Mouse (Mus musculus) heart, embryonic 12.5 days (tissue): ENCODE data around the gene Smarcd3. TPM values are rescaled to one million over a fixed set of nuclear protein-coding genes. Genes with fewer than 3 reads are reported as not detected.

Experiments
- ATAC-seq: fragments of 200-750 bp; cut with Nextera tagmentation; 2 replicates; pipeline ENCODE4 v1.8.0; 2017; ENCODE audit warnings: moderate TSS enrichment, moderate library complexity; ENCODE audit not compliant: insufficient number of reproducible peaks, low FRiP score
- H3K27ac ChIP-seq: fragments of 300-500 bp; sonication (generic); 2 replicates; pipeline ENCODE4 v1.5.1; 2016; ENCODE audit warnings: mild to moderate bottlenecking, moderate library complexity; ENCODE audit not compliant: poor library complexity, severe bottlenecking
- H3K27me3 ChIP-seq: fragments of 300-500 bp; sonication (generic); replicated peaks from 2 replicates; pipeline ENCODE4 v1.6.1; 2016; ENCODE audit warnings: mild to moderate bottlenecking, moderate library complexity
- H3K36me3 ChIP-seq: fragments of 300-500 bp; sonication (generic); 2 replicates; pipeline ENCODE4 v1.6.1; 2016; ENCODE audit warnings: mild to moderate bottlenecking, moderate library complexity
- H3K4me1 ChIP-seq: fragments of 300-500 bp; sonication (generic); replicated peaks from 2 replicates; pipeline ENCODE4 v1.6.1; 2016; ENCODE audit warnings: mild to moderate bottlenecking
- H3K4me2 ChIP-seq: fragments of 300-500 bp; sonication (generic); 2 replicates; pipeline ENCODE4 v1.6.1; 2016; ENCODE audit warnings: mild to moderate bottlenecking, moderate library complexity
- H3K4me3 ChIP-seq: fragments of 300-500 bp; sonication (generic); 2 replicates; pipeline ENCODE4 v1.5.1; 2016; ENCODE audit warnings: mild to moderate bottlenecking
- H3K9ac ChIP-seq: fragments of 300-500 bp; sonication (generic); 2 replicates; pipeline ENCODE4 v1.6.1; 2016; ENCODE audit warnings: mild to moderate bottlenecking, moderate library complexity
- H3K9me3 ChIP-seq: fragments of 300-500 bp; sonication (generic); replicated peaks from 2 replicates; pipeline ENCODE4 v1.6.1; 2016; ENCODE audit warnings: mild to moderate bottlenecking, moderate library complexity
- WGBS: fragments of 180-500 bp; shearing (Covaris S2); methylation state at CpG from one replicate; pipeline ENCODE4 v1.1.7; 2016; 5-methylcytosine and 5-hydroxymethylcytosine counted together
- polyA plus RNA-seq: library from polyadenylated mRNA; unstranded; fragments of >200 nt; fragmentation: Nextera tagmentation; extraction: Ambion mirVana; gene quantifications from 2 replicates; pipeline ENCODE4 v1.2.1, GENCODE M21; 2016

Smarcd3 gene
- polyA plus RNA-seq = 86.4 and 90.3 TPM in 2 replicates

- H3K27ac ChIP-seq = no peak within 1 kb of the TSS
- H3K4me3 ChIP-seq = peak within 1 kb of the TSS; percentile 60
- H3K4me2 ChIP-seq = peak within 1 kb of the TSS; percentile 93
- H3K9ac ChIP-seq = peak within 1 kb of the TSS; percentile 76
- no peaks in the 10 kb centered on the region for H3K36me3 ChIP-seq
- no peaks in the 10 kb centered on the region for H3K9me3 ChIP-seq
- H3K4me1 ChIP-seq = peaks cover 11% of the 10 kb centered on the region; the same call in 1 of the 2 replicates
- WGBS = 3% methylated on average over 37 of the region's 37 CpGs
- H3K27me3 ChIP-seq = peaks cover 46% of the 10 kb centered on the region
- ATAC-seq = no peak
Observed at GRCm38 (mm10) chr5:24623986-24624821, at the start of gene Smarcd3. TSS of gene Smarcd3 (minus strand) at chr5:24624411.

GRCm38 (mm10) chr5:24661457-24661856 is 37.2 kb upstream of the Smarcd3 start:
- Histone ChIP-seq H3K9me3 (no peaks in the 10 kb centered on the region), H3K9ac (no peak overlapping the region), H3K4me1 (no peaks in the 10 kb centered on the region), H3K27me3 (no peaks in the 10 kb centered on the region), H3K4me2 (no peak overlapping the region), H3K4me3 (no peak overlapping the region), H3K36me3 (no peaks in the 10 kb centered on the region), H3K27ac (no peak overlapping the region)
- no peak for ATAC-seq
- 75% methylated on average over 6 of the region's 6 CpGs for WGBS

- no peaks in the 10 kb centered on the region for H3K27me3 ChIP-seq
- 70% methylated on average over 3 of the region's 4 CpGs for WGBS
- ATAC-seq = no peak
Observed at GRCm38 (mm10) chr5:24659708-24660423, 35.7 kb upstream of the Smarcd3 start.

GRCm38 (mm10) chr5:24657113-24657512 is 32.9 kb upstream of the Smarcd3 start:
- no peaks in the 10 kb centered on the region for H3K9me3 ChIP-seq
- H3K9ac ChIP-seq = no peak overlapping the region
- ATAC-seq = no peak
- H3K4me2 ChIP-seq = no peak overlapping the region
- H3K36me3 ChIP-seq = no peaks in the 10 kb centered on the region
- H3K4me1 ChIP-seq = no peaks in the 10 kb centered on the region
- 44% methylated on average over 2 of the region's 2 CpGs for WGBS
- peaks cover 8% of the 10 kb centered on the region for H3K27me3 ChIP-seq
- no peak overlapping the region for H3K4me3 ChIP-seq
- H3K27ac ChIP-seq = no peak overlapping the region

More at GRCm38 (mm10) chr5:24659708-24660423, 35.7 kb upstream of the Smarcd3 start:
- H3K27ac ChIP-seq = no peak overlapping the region
- H3K4me2 ChIP-seq = no peak overlapping the region
- H3K9ac ChIP-seq = no peak overlapping the region
- H3K4me1 ChIP-seq = no peaks in the 10 kb centered on the region
- H3K36me3 ChIP-seq = no peaks in the 10 kb centered on the region
- H3K4me3 ChIP-seq = no peak overlapping the region
- no peaks in the 10 kb centered on the region for H3K9me3 ChIP-seq

GRCm38 (mm10) chr5:24654491-24654890 is 30.3 kb upstream of the Smarcd3 start:
- Histone ChIP-seq H3K9me3 (no peaks in the 10 kb centered on the region), H3K4me3 (no peak overlapping the region), H3K4me2 (no peak overlapping the region), H3K36me3 (no peaks in the 10 kb centered on the region), H3K27me3 (peaks cover 15% of the 10 kb centered on the region), H3K27ac (no peak overlapping the region), H3K4me1 (no peaks in the 10 kb centered on the region), H3K9ac (no peak overlapping the region)
- 76% methylated on average over 6 of the region's 6 CpGs for WGBS
- no peak for ATAC-seq

GRCm38 (mm10) chr5:24652780-24653179 is 28.6 kb upstream of the Smarcd3 start:
- no peaks in the 10 kb centered on the region for H3K36me3 ChIP-seq
- no peaks in the 10 kb centered on the region for H3K9me3 ChIP-seq
- no peak overlapping the region for H3K4me3 ChIP-seq
- H3K9ac ChIP-seq = no peak overlapping the region
- no peaks in the 10 kb centered on the region for H3K4me1 ChIP-seq
- 85% methylated on average over 5 of the region's 5 CpGs for WGBS
- H3K27ac ChIP-seq = no peak overlapping the region
- H3K27me3 ChIP-seq = peaks cover 15% of the 10 kb centered on the region
- H3K4me2 ChIP-seq = no peak overlapping the region
- no peak for ATAC-seq

- Histone ChIP-seq H3K27ac (no peak overlapping the region), H3K4me2 (no peak overlapping the region), H3K9ac (0 out of 2 replicates have a peak overlapping the region, but pooled peaks have one; percentile 1), H3K4me1 (no peaks in the 10 kb centered on the region), H3K27me3 (peaks cover 15% of the 10 kb centered on the region), H3K9me3 (no peaks in the 10 kb centered on the region), H3K36me3 (no peaks in the 10 kb centered on the region), H3K4me3 (no peak overlapping the region)
- WGBS = 32% methylated on average over 25 of the region's 25 CpGs
- peak; percentile 51; the same call in 1 of the 2 replicates for ATAC-seq
Observed at GRCm38 (mm10) chr5:24651768-24652752, 27.8 kb upstream of the Smarcd3 start.

GRCm38 (mm10) chr5:24651356-24651755 is 27.1 kb upstream of the Smarcd3 start:
- H3K4me1 ChIP-seq = no peaks in the 10 kb centered on the region
- H3K4me2 ChIP-seq = no peak overlapping the region
- 0 out of 2 replicates have a peak overlapping the region, but pooled peaks have one; percentile 18 for H3K9ac ChIP-seq
- H3K27me3 ChIP-seq = peaks cover 15% of the 10 kb centered on the region
- WGBS = 79% methylated on average over 6 of the region's 6 CpGs
- H3K27ac ChIP-seq = no peak overlapping the region
- no peaks in the 10 kb centered on the region for H3K36me3 ChIP-seq
- no peaks in the 10 kb centered on the region for H3K9me3 ChIP-seq
- no peak overlapping the region for H3K4me3 ChIP-seq
- no peak for ATAC-seq

- WGBS = 71% methylated on average over 7 of the region's 7 CpGs
- no peak overlapping the region for H3K4me2 ChIP-seq
Observed at GRCm38 (mm10) chr5:24649701-24650100, 25.5 kb upstream of the Smarcd3 start.

GRCm38 (mm10) chr5:24649231-24649630 is 25.0 kb upstream of the Smarcd3 start:
- no peak overlapping the region for H3K9ac ChIP-seq
- WGBS = 68% methylated on average over 4 of the region's 4 CpGs
- no peak overlapping the region for H3K27ac ChIP-seq
- no peaks in the 10 kb centered on the region for H3K4me1 ChIP-seq
- no peaks in the 10 kb centered on the region for H3K9me3 ChIP-seq
- no peaks in the 10 kb centered on the region for H3K36me3 ChIP-seq
- no peak for ATAC-seq
- peaks cover 15% of the 10 kb centered on the region for H3K27me3 ChIP-seq
- no peak overlapping the region for H3K4me3 ChIP-seq
- H3K4me2 ChIP-seq = no peak overlapping the region

More at GRCm38 (mm10) chr5:24649701-24650100, 25.5 kb upstream of the Smarcd3 start:
- Histone ChIP-seq H3K9me3 (no peaks in the 10 kb centered on the region), H3K27ac (no peak overlapping the region), H3K9ac (no peak overlapping the region), H3K36me3 (no peaks in the 10 kb centered on the region), H3K4me3 (no peak overlapping the region), H3K27me3 (peaks cover 15% of the 10 kb centered on the region), H3K4me1 (no peaks in the 10 kb centered on the region)
- no peak for ATAC-seq
